Mouse (Mus musculus): ENCODE measurements at regions not wholly inside any gene's neighbourhood (a gene's known extent, or its start where the extent isn't known, plus 50 kb on each side); places are given as distances from the start of the nearest gene placed in this dataset.

- Histone ChIP-seq H3K9me3 (replicated peaks) (no peaks in the 10 kb centered on the region), H3K4me2 (no peak overlapping the region), H3K4me3 (no peak overlapping the region), H3K27me3 (peaks cover 3% of the 10 kb centered on the region; the same call in 1 of the 2 replicates), H3K36me3 (ENCODE audit: poor library complexity, severe bottlenecking) (no peaks in the 10 kb centered on the region), H3K27ac (no peak overlapping the region), H3K9ac (no peak overlapping the region), H3K4me1 (no peaks in the 10 kb centered on the region)
- no peak for ATAC-seq
- 20% methylated on average over 3 of the region's 3 CpGs for WGBS
Observed at GRCm38 (mm10) chr1:169872865-169873264, 55.6 kb upstream of the Ccdc190 start.

- no peak for ATAC-seq
- H3K4me3 ChIP-seq = no peak overlapping the region
- no peak overlapping the region for H3K4me2 ChIP-seq
- WGBS = 89% methylated on average over 3 of the region's 3 CpGs
- no peaks in the 10 kb centered on the region for H3K36me3 ChIP-seq (ENCODE audit: poor library complexity, severe bottlenecking)
- H3K27ac ChIP-seq = no peak overlapping the region
- no peaks in the 10 kb centered on the region for H3K4me1 ChIP-seq
- H3K27me3 ChIP-seq = peaks cover 3% of the 10 kb centered on the region; the same call in 1 of the 2 replicates
- H3K9ac ChIP-seq = no peak overlapping the region
- H3K9me3 ChIP-seq (replicated peaks) = no peaks in the 10 kb centered on the region
Observed at GRCm38 (mm10) chr1:169868636-169869035, 59.8 kb upstream of the Ccdc190 start.

- WGBS = 67% methylated on average over 3 of the region's 3 CpGs
- H3K4me3 ChIP-seq = no peak overlapping the region
- no peaks in the 10 kb centered on the region for H3K9me3 ChIP-seq (replicated peaks)
- peaks cover 3% of the 10 kb centered on the region; the same call in 1 of the 2 replicates for H3K27me3 ChIP-seq
- no peak overlapping the region for H3K9ac ChIP-seq
- ATAC-seq = no peak
- no peak overlapping the region for H3K4me2 ChIP-seq
- no peaks in the 10 kb centered on the region for H3K36me3 ChIP-seq (ENCODE audit: poor library complexity, severe bottlenecking)
- no peak overlapping the region for H3K27ac ChIP-seq
- H3K4me1 ChIP-seq = no peaks in the 10 kb centered on the region
Observed at GRCm38 (mm10) chr1:169867453-169867852, 61.0 kb upstream of the Ccdc190 start.

DNA sequence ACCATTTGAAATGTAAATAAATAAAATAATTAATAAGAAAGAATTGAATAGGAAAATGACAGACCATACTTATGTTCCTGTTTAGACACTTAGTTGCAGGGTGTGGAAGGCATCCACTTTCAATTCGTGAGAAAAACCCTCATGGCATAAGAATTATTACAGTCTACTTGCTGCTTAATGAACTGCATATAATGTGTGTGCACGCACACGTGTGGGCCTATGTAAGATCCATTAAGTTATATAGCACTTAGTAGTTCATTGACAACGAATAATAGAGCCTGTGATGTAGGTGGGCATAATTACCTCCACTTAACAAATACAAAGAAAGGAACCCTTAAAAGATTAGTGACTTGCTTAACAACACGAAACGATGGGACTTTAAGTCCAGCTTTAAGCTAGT lies 61.6 kb upstream of the Ccdc190 start:
- Histone ChIP-seq H3K4me3 (no peak overlapping the region), H3K27ac (no peak overlapping the region), H3K4me1 (no peaks in the 10 kb centered on the region), H3K27me3 (peaks cover 3% of the 10 kb centered on the region; the same call in 1 of the 2 replicates), H3K36me3 (ENCODE audit: poor library complexity, severe bottlenecking) (no peaks in the 10 kb centered on the region), H3K9ac (no peak overlapping the region), H3K4me2 (no peak overlapping the region), H3K9me3 (replicated peaks) (no peaks in the 10 kb centered on the region)
- ATAC-seq = no peak
- 25% methylated on average over 6 of the region's 6 CpGs for WGBS

- no peaks in the 10 kb centered on the region for H3K27me3 ChIP-seq
- no peak overlapping the region for H3K27ac ChIP-seq
- H3K4me1 ChIP-seq = no peaks in the 10 kb centered on the region
- ATAC-seq = no peak
- H3K36me3 ChIP-seq (ENCODE audit: poor library complexity, severe bottlenecking) = no peaks in the 10 kb centered on the region
- H3K9me3 ChIP-seq (replicated peaks) = no peaks in the 10 kb centered on the region
- 88% methylated on average over 3 of the region's 3 CpGs for WGBS
- no peak overlapping the region for H3K4me3 ChIP-seq
- H3K9ac ChIP-seq = no peak overlapping the region
- H3K4me2 ChIP-seq = no peak overlapping the region
Observed at GRCm38 (mm10) chr1:169859041-169859440, 69.4 kb upstream of the Ccdc190 start.

DNA sequence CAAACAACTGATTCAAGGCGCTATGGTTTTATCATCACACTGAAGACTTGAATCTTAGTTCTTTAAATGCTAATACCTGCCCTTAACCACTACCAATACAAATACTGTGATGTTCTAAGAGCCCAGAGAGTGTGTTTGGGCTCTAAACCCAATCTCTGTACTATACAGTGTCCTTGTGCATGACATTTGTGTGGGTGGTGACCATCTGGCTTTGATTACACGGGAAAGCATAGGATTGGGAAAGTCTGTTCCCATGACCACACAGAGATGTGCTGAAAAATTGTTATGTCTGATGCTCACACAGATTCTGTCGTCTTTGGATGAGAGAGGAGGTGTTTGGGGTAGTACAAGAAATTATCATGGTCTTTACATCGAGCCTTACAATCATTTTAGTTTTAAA lies 76.8 kb upstream of the Ccdc190 start:
- ATAC-seq = no peak
- WGBS = 77% methylated on average over 4 of the region's 4 CpGs

DNA sequence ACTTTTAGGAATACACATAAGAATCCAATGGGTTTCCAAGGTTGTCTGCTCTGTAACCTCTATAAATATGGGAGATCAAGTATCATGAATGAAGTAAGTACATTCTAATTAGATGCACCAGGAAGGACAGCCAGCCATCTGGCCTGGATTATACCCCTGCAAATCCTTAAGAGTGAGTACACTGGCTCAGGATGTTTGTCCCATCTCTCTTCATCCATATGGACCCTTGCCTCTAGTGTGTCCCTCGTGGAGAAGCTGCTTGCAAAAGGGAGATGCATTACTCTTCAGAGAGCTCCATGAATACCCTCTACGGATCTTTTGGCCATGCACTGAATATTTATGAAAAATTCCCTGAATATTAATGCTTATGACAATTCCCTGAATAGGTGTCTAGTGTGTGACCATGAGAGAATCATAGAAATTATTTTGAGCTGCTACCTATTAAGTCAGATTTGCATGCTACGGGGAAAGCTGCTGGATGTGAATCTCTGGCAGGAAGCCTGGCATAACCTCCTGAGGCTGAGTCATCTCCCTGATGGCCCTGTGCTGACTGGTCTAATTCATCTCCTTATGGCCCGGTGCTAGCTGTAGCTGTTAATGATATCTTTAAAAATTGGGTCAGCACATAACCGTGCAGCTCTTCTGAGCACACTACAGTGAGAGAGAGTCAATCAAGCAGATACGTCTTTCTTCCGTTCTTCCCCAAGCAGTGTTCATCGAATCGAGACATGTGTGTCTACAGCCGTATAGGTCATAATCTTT lies 80.0 kb upstream of the Ccdc190 start:
- Histone ChIP-seq H3K9ac (no peak overlapping the region), H3K27ac (no peak overlapping the region), H3K27me3 (no peaks in the 10 kb centered on the region), H3K36me3 (ENCODE audit: poor library complexity, severe bottlenecking) (no peaks in the 10 kb centered on the region), H3K4me1 (no peaks in the 10 kb centered on the region), H3K4me2 (no peak overlapping the region), H3K4me3 (no peak overlapping the region), H3K9me3 (replicated peaks) (no peaks in the 10 kb centered on the region)
- 85% methylated on average over 10 of the region's 10 CpGs for WGBS
- ATAC-seq = no peak

More for the DNA sequence above, 76.8 kb upstream of the Ccdc190 start:
- no peak overlapping the region for H3K4me2 ChIP-seq
- no peaks in the 10 kb centered on the region for H3K4me1 ChIP-seq
- H3K36me3 ChIP-seq (ENCODE audit: poor library complexity, severe bottlenecking) = no peaks in the 10 kb centered on the region
- H3K9ac ChIP-seq = no peak overlapping the region
- H3K9me3 ChIP-seq (replicated peaks) = no peaks in the 10 kb centered on the region
- H3K27ac ChIP-seq = no peak overlapping the region
- no peak overlapping the region for H3K4me3 ChIP-seq
- H3K27me3 ChIP-seq = no peaks in the 10 kb centered on the region

DNA sequence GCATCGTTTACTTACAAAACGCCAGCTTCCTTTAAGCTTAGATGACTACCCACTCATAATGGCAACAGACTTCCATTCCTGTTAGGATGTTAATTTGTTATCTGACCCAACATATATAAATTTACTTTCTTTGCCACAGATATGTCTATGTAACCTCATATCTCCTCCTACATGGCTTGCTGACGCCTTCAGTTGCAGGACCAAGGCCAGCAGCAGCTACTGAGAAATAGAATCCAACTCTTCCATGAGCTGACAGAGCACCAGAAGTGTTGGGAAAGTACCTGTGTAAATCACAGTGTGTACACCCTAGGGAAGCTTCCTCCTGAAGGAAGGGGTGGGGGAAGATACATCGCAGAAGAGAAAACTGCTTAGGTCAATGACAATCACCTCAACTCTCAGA lies 86.0 kb upstream of the Ccdc190 start:
- no peaks in the 10 kb centered on the region for H3K27me3 ChIP-seq
- no peaks in the 10 kb centered on the region for H3K4me1 ChIP-seq
- no peak overlapping the region for H3K4me2 ChIP-seq
- no peaks in the 10 kb centered on the region for H3K36me3 ChIP-seq (ENCODE audit: poor library complexity, severe bottlenecking)
- no peaks in the 10 kb centered on the region for H3K9me3 ChIP-seq (replicated peaks)
- H3K4me3 ChIP-seq = no peak overlapping the region
- no peak overlapping the region for H3K9ac ChIP-seq
- WGBS = 90% methylated on average over 4 of the region's 4 CpGs
- H3K27ac ChIP-seq = no peak overlapping the region
- ATAC-seq = no peak

GRCm38 (mm10) chr1:169840948-169841347 lies 87.5 kb upstream of the Ccdc190 start:
- no peak overlapping the region for H3K4me2 ChIP-seq
- WGBS = 83% methylated on average over 4 of the region's 4 CpGs
- no peaks in the 10 kb centered on the region for H3K9me3 ChIP-seq (replicated peaks)
- no peaks in the 10 kb centered on the region for H3K36me3 ChIP-seq (ENCODE audit: poor library complexity, severe bottlenecking)
- H3K4me1 ChIP-seq = no peaks in the 10 kb centered on the region
- no peak for ATAC-seq
- no peak overlapping the region for H3K27ac ChIP-seq
- no peaks in the 10 kb centered on the region for H3K27me3 ChIP-seq
- no peak overlapping the region for H3K9ac ChIP-seq
- H3K4me3 ChIP-seq = no peak overlapping the region

- ATAC-seq = no peak
- Histone ChIP-seq H3K9me3 (replicated peaks) (no peaks in the 10 kb centered on the region), H3K4me3 (no peak overlapping the region), H3K27ac (no peak overlapping the region), H3K4me2 (no peak overlapping the region), H3K27me3 (no peaks in the 10 kb centered on the region), H3K36me3 (ENCODE audit: poor library complexity, severe bottlenecking) (no peaks in the 10 kb centered on the region), H3K9ac (no peak overlapping the region), H3K4me1 (no peaks in the 10 kb centered on the region)
- 84% methylated on average over 6 of the region's 6 CpGs for WGBS
Observed at GRCm38 (mm10) chr1:169840056-169840728, 88.3 kb upstream of the Ccdc190 start.

DNA sequence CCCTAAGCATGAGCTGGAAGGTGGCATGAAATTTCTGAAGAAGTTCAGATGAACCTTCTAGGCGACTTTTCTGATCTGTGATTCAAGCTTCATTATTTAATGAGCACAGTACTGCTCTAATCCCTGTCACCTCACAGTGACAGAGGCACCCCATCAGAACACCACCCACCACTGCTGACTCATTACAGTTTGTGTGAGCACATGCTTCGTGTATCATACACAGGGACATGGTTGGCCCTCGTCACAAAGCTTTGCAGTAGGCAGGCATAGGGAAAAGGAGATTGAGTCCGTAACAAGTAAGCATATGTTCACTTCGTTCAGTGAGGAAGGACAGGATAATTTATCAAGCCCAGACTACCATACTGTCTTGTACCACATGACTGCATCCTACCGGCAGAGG lies 85.9 kb upstream of the Rgs4 start:
- Histone ChIP-seq H3K9me3 (replicated peaks) (no peaks in the 10 kb centered on the region), H3K27ac (no peak overlapping the region), H3K4me3 (no peak overlapping the region), H3K4me2 (no peak overlapping the region), H3K4me1 (no peaks in the 10 kb centered on the region), H3K27me3 (no peaks in the 10 kb centered on the region), H3K9ac (no peak overlapping the region), H3K36me3 (ENCODE audit: poor library complexity, severe bottlenecking) (no peaks in the 10 kb centered on the region)
- no peak for ATAC-seq
- WGBS = 82% methylated on average over 6 of the region's 6 CpGs

DNA sequence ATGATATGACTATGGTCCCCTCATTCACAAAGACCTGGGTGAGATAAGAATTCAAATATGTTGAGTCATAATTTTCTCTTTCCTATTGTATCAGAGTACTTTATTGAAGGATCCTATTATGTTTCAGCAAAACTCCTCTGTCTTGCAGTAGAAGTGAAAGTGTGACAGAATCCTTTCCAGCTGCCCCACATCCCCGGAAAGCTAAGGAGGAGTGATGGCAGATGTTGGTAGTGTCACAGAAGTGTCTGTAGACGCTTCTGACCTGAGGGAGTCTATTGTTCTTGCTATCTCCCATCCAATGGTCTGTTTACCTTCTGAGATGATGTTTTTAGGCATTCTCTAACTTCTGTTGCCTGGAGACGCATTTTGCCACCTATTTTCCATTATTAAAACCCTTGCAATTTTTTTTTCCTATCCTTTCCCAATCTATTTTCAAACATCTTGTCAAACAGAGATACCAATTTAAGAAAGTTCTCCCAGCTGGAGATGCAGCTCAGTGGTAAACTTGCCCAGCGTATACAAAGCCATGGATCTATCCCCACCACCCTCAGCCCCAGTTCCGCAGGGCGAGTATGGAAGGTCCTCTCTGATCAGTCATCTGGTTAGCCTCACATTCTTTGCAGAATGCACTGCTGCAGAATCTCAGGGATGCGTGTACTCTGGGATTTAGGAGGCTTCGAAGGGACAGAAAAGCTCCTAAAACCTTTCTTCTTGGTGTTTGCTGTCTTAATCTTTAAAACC lies 84.1 kb upstream of the Rgs4 start:
- no peaks in the 10 kb centered on the region for H3K27me3 ChIP-seq
- H3K27ac ChIP-seq = no peak overlapping the region
- H3K36me3 ChIP-seq (ENCODE audit: poor library complexity, severe bottlenecking) = no peaks in the 10 kb centered on the region
- 84% methylated on average over 8 of the region's 8 CpGs for WGBS
- no peak overlapping the region for H3K4me2 ChIP-seq
- no peaks in the 10 kb centered on the region for H3K9me3 ChIP-seq (replicated peaks)
- ATAC-seq = no peak
- no peak overlapping the region for H3K4me3 ChIP-seq
- no peaks in the 10 kb centered on the region for H3K4me1 ChIP-seq
- no peak overlapping the region for H3K9ac ChIP-seq

All from forebrain, embryonic 13.5 days (tissue).